8 mouse cellular contexts compared by ENCODE assay signal in the genomic region with DNA sequence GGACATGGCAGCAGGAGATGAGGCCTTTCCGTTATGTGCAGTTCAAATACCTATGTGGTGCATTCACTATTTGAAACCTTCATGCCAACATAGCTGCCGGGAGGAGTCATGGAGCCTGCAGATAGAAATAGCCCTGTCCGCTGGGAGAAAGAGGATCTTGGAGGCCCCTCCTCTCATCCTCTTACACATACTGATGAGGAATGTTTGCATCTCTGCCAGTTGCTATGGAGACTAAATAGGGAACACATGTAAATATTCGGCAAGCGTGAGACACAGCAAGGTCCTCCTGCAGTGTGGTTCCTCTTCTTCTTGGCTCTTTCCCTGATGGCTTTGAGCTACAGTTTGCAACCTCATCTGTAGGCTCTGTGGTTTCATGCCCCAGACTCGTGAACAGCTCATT. TPM values are rescaled to one million over a fixed set of nuclear protein-coding genes. Genes with fewer than 3 reads are reported as not detected.
DNase-seq lines count a peak whose midpoint lies in the region; ATAC-seq lines count a peak whose summit lies in the region.

No protein-coding gene starts in this region.

- H3K27me3 ChIP-seq in embryonic facial prominence, embryonic 15.5 days, result no peaks in the 10 kb centered on the region
- H3K27me3 ChIP-seq in hindbrain, embryonic 12.5 days, result no peaks in the 10 kb centered on the region
- no peaks in the 10 kb centered on the region for H3K27me3 ChIP-seq in lung, embryonic 16.5 days (ENCODE audit: control insufficient read depth, insufficient read depth, low read depth, low read length)

- WGBS in embryonic facial prominence, embryonic 15.5 days, result 17% methylated on average over 6 of the region's 6 CpGs
- 29% methylated on average over 6 of the region's 6 CpGs for WGBS in hindbrain, embryonic 12.5 days
- WGBS in lung, embryonic 16.5 days, result 27% methylated on average over 6 of the region's 6 CpGs

- H3K4me2 ChIP-seq in embryonic facial prominence, embryonic 15.5 days (replicated peaks), result no peak overlapping the region
- no peak overlapping the region for H3K4me2 ChIP-seq in hindbrain, embryonic 12.5 days (replicated peaks)
- H3K4me2 ChIP-seq in lung, embryonic 16.5 days (ENCODE audit: low read depth, low read length), result no peak overlapping the region

- ATAC-seq in embryonic facial prominence, embryonic 15.5 days (ENCODE audit: insufficient number of reproducible peaks, low FRiP score, low TSS enrichment, low read depth), result peak; percentile 95
- peak; percentile 63; the same call in 1 of the 2 replicates for ATAC-seq in hindbrain, embryonic 12.5 days (ENCODE audit: low FRiP score)
- ATAC-seq in lung, embryonic 16.5 days (ENCODE audit: low read depth), result peak; percentile 93
- no peak for ATAC-seq in cerebellum, adult (ENCODE audit: insufficient number of reproducible peaks, low FRiP score, low TSS enrichment)

- peak overlapping the region; percentile 84 for H3K27ac ChIP-seq in embryonic facial prominence, embryonic 15.5 days (replicated peaks)
- no peak overlapping the region for H3K27ac ChIP-seq in hindbrain, embryonic 12.5 days
- H3K27ac ChIP-seq in lung, embryonic 16.5 days (ENCODE audit: low read length), result no peak overlapping the region

- no peaks in the 10 kb centered on the region for H3K9me3 ChIP-seq in embryonic facial prominence, embryonic 15.5 days (replicated peaks)
- H3K9me3 ChIP-seq in hindbrain, embryonic 12.5 days (replicated peaks), result no peaks in the 10 kb centered on the region
- no peaks in the 10 kb centered on the region for H3K9me3 ChIP-seq in lung, embryonic 16.5 days (ENCODE audit: control insufficient read depth, low read length)

- peak; percentile 55 for DNase-seq in right cerebral cortex, adult 18-20 months
- DNase-seq in right cerebral cortex, postnatal 14 days, result no peak
- peak; percentile 33 for DNase-seq in retina, postnatal 1 day
- no peak for DNase-seq in cerebellum, adult 18-20 months

- H3K36me3 ChIP-seq in embryonic facial prominence, embryonic 15.5 days, result no peaks in the 10 kb centered on the region
- H3K36me3 ChIP-seq in hindbrain, embryonic 12.5 days, result no peaks in the 10 kb centered on the region
- H3K36me3 ChIP-seq in lung, embryonic 16.5 days (ENCODE audit: control insufficient read depth, insufficient read depth, low read length), result no peaks in the 10 kb centered on the region

- no peak overlapping the region for H3K9ac ChIP-seq in embryonic facial prominence, embryonic 15.5 days
- no peak overlapping the region for H3K9ac ChIP-seq in hindbrain, embryonic 12.5 days
- no peak overlapping the region for H3K9ac ChIP-seq in lung, embryonic 16.5 days (ENCODE audit: low read length)

- no peak overlapping the region for H3K4me3 ChIP-seq in embryonic facial prominence, embryonic 15.5 days (replicated peaks)
- no peak overlapping the region for H3K4me3 ChIP-seq in hindbrain, embryonic 12.5 days
- no peak overlapping the region for H3K4me3 ChIP-seq in lung, embryonic 16.5 days (ENCODE audit: low read length)

- H3K4me1 ChIP-seq in embryonic facial prominence, embryonic 15.5 days, result peaks cover 42% of the 10 kb centered on the region
- peaks cover 11% of the 10 kb centered on the region for H3K4me1 ChIP-seq in hindbrain, embryonic 12.5 days
- peaks cover 5% of the 10 kb centered on the region; the same call in 1 of the 2 replicates for H3K4me1 ChIP-seq in lung, embryonic 16.5 days (replicated peaks; ENCODE audit: control insufficient read depth, insufficient read depth, low read length)

RNA-seq across cellular contexts. Expression of gene Cd44, which starts 42.5 kb away (rescaled TPM):
- polyA plus RNA-seq in embryonic facial prominence, embryonic 15.5 days (2015; fragmentation: Nextera tagmentation; extraction: Ambion mirVana), result 56.9 and 58.9 TPM in 2 replicates
- 3.9 and 5.4 TPM in 2 replicates for polyA plus RNA-seq in hindbrain, embryonic 12.5 days (2016; fragmentation: Nextera tagmentation; extraction: Ambion mirVana)
- polyA plus RNA-seq in lung, embryonic 16.5 days (2015; fragmentation: Nextera tagmentation; extraction: Ambion mirVana), result 34.8 and 35.7 TPM in 2 replicates

Comparison
In these comparisons a context has a peak if more than half of its experiments do, and no peak if none do; other contexts are left out.
1. DNase-seq: peak in right cerebral cortex, adult 18-20 months (single experiment) and retina, postnatal 1 day (single experiment); none in right cerebral cortex, postnatal 14 days (single experiment) and cerebellum, adult 18-20 months (0 of 2).